Mouse (Mus musculus) heart, adult 2 months (tissue): ENCODE measurements around the gene Smarce1. TPM values are rescaled to one million over a fixed set of nuclear protein-coding genes. Genes with fewer than 3 reads are reported as not detected.

Source experiments
- DNase-seq, 2 experiments: peaks; one replicate each; pipeline ENCODE4 v3.0.0; 2021
- H3K27ac ChIP-seq: fragments of 200-600 bp; 2 replicates; pipeline ENCODE4 v1.8.1; 2022
- H3K27me3 ChIP-seq: fragments of 200-500 bp; 2 replicates; pipeline ENCODE4 v1.6.1; 2012; ENCODE audit warnings: mild to moderate bottlenecking, low read length, inconsistent platforms, mixed read lengths; ENCODE audit not compliant: control insufficient read depth, insufficient read depth
- H3K36me3 ChIP-seq: fragments of 200-500 bp; 2 replicates; pipeline ENCODE4 v1.6.1; 2012; ENCODE audit warnings: low read length, inconsistent platforms; ENCODE audit not compliant: control insufficient read depth, insufficient read depth
- H3K4me1 ChIP-seq: fragments of 200-500 bp; 2 replicates; pipeline ENCODE4 v1.6.1; 2011; ENCODE audit warnings: low read length; ENCODE audit not compliant: control insufficient read depth, insufficient read depth
- H3K4me3 ChIP-seq: fragments of 200-600 bp; 2 replicates; pipeline ENCODE4 v1.8.1; 2022
- H3K79me2 ChIP-seq: fragments of 200-500 bp; replicated peaks from 2 replicates; pipeline ENCODE4 v1.6.1; 2012; ENCODE audit warnings: mild to moderate bottlenecking, inconsistent platforms, low read length, moderate library complexity, mixed read lengths; ENCODE audit not compliant: control insufficient read depth, insufficient read depth
- H3K9ac ChIP-seq: fragments of 200-500 bp; 2 replicates; pipeline ENCODE4 v1.6.1; 2012; ENCODE audit warnings: low read depth, mild to moderate bottlenecking, control low read depth, inconsistent platforms, low read length, mixed read lengths
- CTCF ChIP-seq: fragments of 200-600 bp; IDR thresholded peaks from 2 replicates; pipeline ENCODE4 v1.8.1; 2022; ENCODE audit warnings: antibody characterized with exemption, mild to moderate bottlenecking, moderate library complexity
- EP300 ChIP-seq: fragments of 200-500 bp; IDR thresholded peaks from 2 replicates; pipeline ENCODE4 v1.6.1; 2011; ENCODE audit warnings: low read depth, low read length, control low read depth; ENCODE audit not compliant: insufficient read depth
- POLR2A ChIP-seq: fragments of 200-500 bp; IDR thresholded peaks from 2 replicates; pipeline ENCODE4 v1.6.1; 2011; ENCODE audit warnings: mild to moderate bottlenecking, low read depth, low read length, control low read depth; ENCODE audit not compliant: insufficient read depth
- WGBS: fragments of 180-500 bp; shearing (Covaris S2); methylation state at CpG from one replicate; pipeline ENCODE4 v1.1.7; 2018; 5-methylcytosine and 5-hydroxymethylcytosine counted together
- intact Hi-C: fragments of 180-260 bp; cut with DNase I; formaldehyde crosslinking; loops from one replicate; pipeline ENCODE4 v1.15.1; 2025
- polyA plus RNA-seq: library from polyadenylated mRNA; depleted of rRNA; stranded (reverse); fragments of >200 nt; gene quantifications from 2 replicates; pipeline ENCODE4 v1.2.3, GENCODE M21; 2012
- total RNA-seq, 2 experiments: library from RNA; stranded (reverse); gene quantifications; 2 replicates each; pipeline ENCODE4 v1.2.3; 2021

Smarce1 gene
- total and polyA plus RNA-seq, 3 experiments, result 22.2 to 44.6 (median 41.8) TPM

DNA sequence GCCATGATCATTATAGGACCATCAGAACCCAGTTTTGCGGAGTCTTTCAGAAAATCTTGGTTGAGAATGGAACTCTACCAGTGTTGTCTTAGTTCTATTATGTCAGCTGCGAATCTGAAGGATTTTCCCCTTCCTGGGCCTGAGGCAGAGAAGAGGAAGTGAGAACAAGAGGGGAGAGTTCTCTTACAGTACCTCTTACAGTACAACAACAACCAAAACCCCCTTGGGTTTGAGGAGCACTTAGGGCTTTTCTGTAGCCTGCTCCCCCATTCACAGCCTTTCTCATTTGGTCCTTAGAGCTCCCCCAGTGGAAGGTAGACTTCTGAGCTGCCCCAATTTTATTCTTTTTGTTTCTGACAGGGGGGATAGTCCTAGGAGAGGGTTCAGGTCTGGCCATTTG is 44.0 kb downstream of the Smarce1 start:
- Histone ChIP-seq H3K27ac (no peak overlapping the region), H3K27me3 (no peaks in the 10 kb centered on the region), H3K4me3 (no peak overlapping the region), H3K79me2 (no peaks in the 10 kb centered on the region), H3K36me3 (no peaks in the 10 kb centered on the region), H3K4me1 (no peaks in the 10 kb centered on the region), H3K9ac (no peak overlapping the region)
- TF ChIP-seq EP300, result no peak
- no peak for TF ChIP-seq POLR2A
- no peak for TF ChIP-seq CTCF
- no peak for DNase-seq
- intact Hi-C loops, result loop anchor here (5.0 kb wide), 1 partner anchor 60 kb away; no protein-coding TSS in a partner anchor
- WGBS, result 63% methylated on average over 2 of the region's 2 CpGs

DNA sequence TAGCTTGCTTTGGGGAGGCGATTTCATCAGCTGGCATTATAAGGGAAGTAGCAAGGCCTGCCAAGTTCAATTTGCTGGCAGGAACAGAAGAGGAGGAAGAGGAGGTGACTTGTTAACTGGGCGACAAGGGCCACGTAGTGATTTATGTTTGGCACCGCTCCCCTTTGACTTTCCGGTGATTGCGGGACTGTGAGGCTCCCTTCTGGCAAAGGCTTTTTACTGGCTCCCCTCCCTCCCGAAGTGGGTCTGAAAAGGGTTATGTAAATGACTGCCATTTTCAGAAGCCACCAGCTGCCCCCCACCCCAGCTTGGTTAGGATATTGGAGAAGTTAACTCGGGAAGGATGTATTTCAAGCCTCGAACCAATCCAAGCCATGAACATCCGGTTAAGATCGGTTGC is 48.2 kb downstream of the Smarce1 start:
- Histone ChIP-seq H3K9ac (no peak overlapping the region), H3K27ac (no peak overlapping the region), H3K36me3 (no peaks in the 10 kb centered on the region), H3K79me2 (no peaks in the 10 kb centered on the region), H3K27me3 (no peaks in the 10 kb centered on the region), H3K4me1 (no peaks in the 10 kb centered on the region), H3K4me3 (no peak overlapping the region)
- no peak for DNase-seq
- 37% methylated on average over 11 of the region's 11 CpGs for WGBS
- TF ChIP-seq POLR2A, result no peak
- TF ChIP-seq CTCF, result no peak
- no peak for TF ChIP-seq EP300
- intact Hi-C loops, result no loop called here

DNA sequence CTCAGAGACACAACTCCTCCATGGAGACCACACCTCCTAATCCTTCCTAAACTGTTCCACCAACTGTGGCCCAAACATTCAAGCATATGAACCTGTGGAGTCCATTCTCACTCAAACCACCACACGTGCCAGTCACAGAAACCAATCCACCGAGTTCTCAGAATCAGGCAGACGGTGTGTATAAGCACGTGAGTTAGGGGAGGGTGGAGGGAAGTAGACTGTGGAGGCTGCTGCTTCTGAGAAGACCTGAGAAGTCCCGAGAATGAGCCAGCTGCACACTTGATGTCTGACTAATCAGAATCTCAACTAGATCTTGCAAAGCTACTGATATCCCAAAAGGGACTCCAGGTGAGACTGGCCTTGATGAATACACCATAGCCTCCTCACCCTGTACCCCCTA is 50.7 kb downstream of the Smarce1 start:
- H3K27me3 ChIP-seq, result no peaks in the 10 kb centered on the region
- H3K79me2 ChIP-seq, result no peaks in the 10 kb centered on the region
- no peaks in the 10 kb centered on the region for H3K4me1 ChIP-seq
- WGBS, result 89% methylated on average over 5 of the region's 5 CpGs
- no peak overlapping the region for H3K27ac ChIP-seq
- H3K4me3 ChIP-seq, result no peak overlapping the region
- DNase-seq, result no peak
- no peaks in the 10 kb centered on the region for H3K36me3 ChIP-seq
- intact Hi-C loops, result no loop called here
- TF ChIP-seq POLR2A (no peak), EP300 (no peak), CTCF (no peak)
- H3K9ac ChIP-seq, result no peak overlapping the region

DNA sequence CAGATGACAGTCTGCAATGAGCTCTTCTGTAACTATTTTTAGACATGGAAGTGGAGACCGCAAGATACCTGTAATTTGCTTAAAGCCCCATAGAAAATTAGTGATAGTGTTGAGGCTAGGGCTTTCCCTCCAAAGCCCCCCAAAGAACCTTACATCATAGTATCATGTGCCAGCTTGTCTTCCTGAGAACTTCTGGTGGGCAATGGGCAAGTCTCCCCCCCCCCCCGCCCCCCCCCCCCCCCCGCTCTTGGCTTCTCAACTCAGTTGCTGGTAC is 53.0 kb downstream of the Smarce1 start:
- TF ChIP-seq CTCF, result no peak
- H3K4me3 ChIP-seq, result no peak overlapping the region
- no peaks in the 10 kb centered on the region for H3K79me2 ChIP-seq
- H3K27me3 ChIP-seq, result no peaks in the 10 kb centered on the region
- intact Hi-C loops, result no loop called here
- WGBS, result 68% methylated on average over 1 of the region's 3 CpGs
- no peak for DNase-seq
- H3K9ac ChIP-seq, result no peak overlapping the region
- H3K36me3 ChIP-seq, result no peaks in the 10 kb centered on the region
- no peak overlapping the region for H3K27ac ChIP-seq
- H3K4me1 ChIP-seq, result no peaks in the 10 kb centered on the region

DNA sequence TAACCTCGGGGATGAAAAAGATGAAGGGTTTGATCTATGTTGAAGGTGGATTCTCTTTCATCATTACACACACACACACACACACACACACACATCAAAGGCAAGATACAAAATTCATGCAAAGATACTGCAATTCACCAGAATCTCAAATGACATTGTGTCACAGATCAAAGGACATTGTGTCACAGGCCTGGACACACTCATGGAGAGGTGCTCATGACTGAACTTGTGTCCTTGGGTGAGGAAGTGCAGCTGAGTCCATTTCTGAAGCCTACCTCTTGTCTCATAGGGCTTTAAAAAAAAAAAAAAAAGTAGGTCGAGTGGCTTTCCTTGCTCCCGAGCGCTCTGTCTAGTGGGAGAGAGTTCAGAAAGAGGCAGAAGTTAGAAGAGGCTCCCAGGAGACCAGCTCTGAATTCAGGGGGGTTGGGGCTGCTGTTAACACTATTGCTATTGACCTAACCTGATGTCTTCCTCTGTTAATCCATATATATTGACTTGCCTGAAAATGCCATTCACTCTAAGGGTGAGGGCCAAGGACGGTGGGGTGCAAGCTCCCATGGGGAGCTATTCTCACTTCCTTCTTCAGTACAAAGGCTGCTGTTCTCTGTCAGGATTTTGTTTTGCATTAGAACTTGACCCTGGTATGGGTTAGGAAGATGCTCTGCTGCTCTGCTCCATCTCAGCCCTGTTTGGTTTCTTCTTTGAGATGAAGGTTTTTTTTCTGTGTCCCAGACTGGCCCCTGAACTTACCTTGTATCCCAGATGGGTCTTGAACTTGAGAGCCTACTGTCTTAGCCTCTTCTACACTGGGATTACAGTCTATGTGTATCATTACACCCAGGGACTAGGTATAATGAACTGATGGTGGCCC is 53.5 kb downstream of the Smarce1 start:
- intact Hi-C loops, result no loop called here
- no peak overlapping the region for H3K9ac ChIP-seq
- 56% methylated on average over 5 of the region's 5 CpGs for WGBS
- H3K27me3 ChIP-seq, result no peaks in the 10 kb centered on the region
- TF ChIP-seq POLR2A, result no peak
- no peak for TF ChIP-seq CTCF
- TF ChIP-seq EP300, result no peak
- no peak overlapping the region for H3K4me3 ChIP-seq
- H3K36me3 ChIP-seq, result no peaks in the 10 kb centered on the region
- H3K79me2 ChIP-seq, result no peaks in the 10 kb centered on the region
- no peak overlapping the region for H3K27ac ChIP-seq
- H3K4me1 ChIP-seq, result no peaks in the 10 kb centered on the region
- DNase-seq, result no peak

DNA sequence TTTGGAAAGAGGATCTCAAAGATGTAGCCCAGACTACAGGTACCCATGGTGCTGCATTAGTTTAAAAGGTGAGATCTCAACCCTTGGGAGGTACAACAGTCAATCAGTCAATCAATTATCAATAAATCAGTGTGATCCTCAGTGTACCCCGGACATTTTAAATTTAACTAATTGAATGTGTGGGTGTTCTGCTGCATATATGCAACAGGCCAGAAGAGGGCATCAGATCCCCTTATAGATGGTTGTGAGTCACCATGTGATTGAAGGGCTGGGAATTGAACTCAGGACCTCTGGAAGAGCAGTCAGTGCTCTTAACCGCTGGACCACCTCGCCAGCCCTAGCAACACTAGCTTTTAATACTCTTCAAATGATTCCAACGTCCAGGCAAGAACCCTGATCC is 58.8 kb downstream of the Smarce1 start:
- Histone ChIP-seq H3K36me3 (no peaks in the 10 kb centered on the region), H3K4me3 (no peak overlapping the region), H3K27ac (no peak overlapping the region), H3K9ac (no peak overlapping the region), H3K27me3 (no peaks in the 10 kb centered on the region), H3K79me2 (no peaks in the 10 kb centered on the region), H3K4me1 (no peaks in the 10 kb centered on the region)
- no peak for DNase-seq
- peak; percentile 15; the same call in 1 of the 2 replicates for TF ChIP-seq CTCF
- no peak for TF ChIP-seq POLR2A
- no peak for TF ChIP-seq EP300
- 84% methylated on average over 4 of the region's 4 CpGs for WGBS
- intact Hi-C loops, result no loop called here
